Mouse (Mus musculus) kidney, embryonic 16.5 days (tissue): ENCODE data around the gene Golga2. TPM values are rescaled to one million over a fixed set of nuclear protein-coding genes. Genes with fewer than 3 reads are reported as not detected.

Source experiments
- ATAC-seq: fragments of 200-750 bp; cut with Nextera tagmentation; 2 replicates; pipeline ENCODE4 v1.8.0; 2017; ENCODE audit warnings: moderate TSS enrichment; ENCODE audit not compliant: low FRiP score, low TSS enrichment
- H3K27ac ChIP-seq: fragments of 300-500 bp; sonication (generic); 2 replicates; pipeline ENCODE4 v1.5.1; 2014; ENCODE audit warnings: low read length
- H3K27me3 ChIP-seq: fragments of 300-500 bp; sonication (generic); 2 replicates; pipeline ENCODE4 v1.6.1; 2014; ENCODE audit warnings: low read length, control low read depth, mixed read lengths; ENCODE audit not compliant: insufficient read depth
- H3K36me3 ChIP-seq: fragments of 300-500 bp; sonication (generic); 2 replicates; pipeline ENCODE4 v1.6.1; 2014; ENCODE audit warnings: low read length, control low read depth, mixed read lengths; ENCODE audit not compliant: insufficient read depth
- H3K4me1 ChIP-seq: fragments of 300-500 bp; sonication (generic); 2 replicates; pipeline ENCODE4 v1.6.1; 2014; ENCODE audit warnings: low read length, control low read depth, mixed read lengths; ENCODE audit not compliant: insufficient read depth
- H3K4me2 ChIP-seq: fragments of 300-500 bp; sonication (generic); replicated peaks from 2 replicates; pipeline ENCODE4 v1.6.1; 2014; ENCODE audit warnings: low read depth, low read length
- H3K4me3 ChIP-seq: fragments of 300-500 bp; sonication (generic); 2 replicates; pipeline ENCODE4 v1.5.1; 2014; ENCODE audit warnings: mild to moderate bottlenecking, low read length
- H3K9ac ChIP-seq: fragments of 300-500 bp; sonication (generic); replicated peaks from 2 replicates; pipeline ENCODE4 v1.6.1; 2014; ENCODE audit warnings: low read length
- H3K9me3 ChIP-seq: fragments of 300-500 bp; sonication (generic); 2 replicates; pipeline ENCODE4 v1.6.1; 2016; ENCODE audit warnings: low read length, control low read depth
- WGBS: fragments of 180-500 bp; shearing (Covaris S2); extraction: QIAGEN DNeasy Blood & Tissue Kit; methylation state at CpG from one replicate; pipeline ENCODE4 v1.1.7; 2014; 5-methylcytosine and 5-hydroxymethylcytosine counted together
- microRNA-seq: library from miRNA; unstranded; fragments of <30 nt; microRNA quantifications from one replicate; pipeline ENCODE4, GENCODE M21; 2016
- polyA plus RNA-seq: library from polyadenylated mRNA; unstranded; fragments of >200 nt; fragmentation: Nextera tagmentation; extraction: Ambion mirVana; gene quantifications from 2 replicates; pipeline ENCODE4 v1.2.1, GENCODE M21; 2015

Golga2 gene
- polyA plus RNA-seq, 1 experiment from 2014 or later: 28.0 TPM

GRCm38 (mm10) chr2:32351471-32351961 is 64.3 kb downstream of the Golga2 start:
- H3K4me3 ChIP-seq: no peak overlapping the region
- H3K27ac ChIP-seq: no peak overlapping the region
- H3K36me3 ChIP-seq: no peaks in the 10 kb centered on the region
- ATAC-seq: no peak
- H3K9me3 ChIP-seq: no peaks in the 10 kb centered on the region
- H3K9ac ChIP-seq: peak overlapping the region; percentile 71; the same call in 1 of the 2 replicates
- no peaks in the 10 kb centered on the region for H3K27me3 ChIP-seq
- H3K4me1 ChIP-seq: peaks cover 18% of the 10 kb centered on the region
- H3K4me2 ChIP-seq: no peak overlapping the region
- 49% methylated on average over 9 of the region's 9 CpGs for WGBS

GRCm38 (mm10) chr2:32352151-32353006 is 65.2 kb downstream of the Golga2 start, which contains the start of gene Ciz1:
TSS of gene Ciz1 (plus strand) at chr2:32352327.
- Histone ChIP-seq H3K27ac (no peak within 1 kb of the TSS), H3K36me3 (no peaks in the 10 kb centered on the region), H3K4me3 (peak within 1 kb of the TSS; percentile 65), H3K9me3 (no peaks in the 10 kb centered on the region), H3K9ac (peak within 1 kb of the TSS; percentile 71), H3K4me2 (peak within 1 kb of the TSS; percentile 95), H3K27me3 (no peaks in the 10 kb centered on the region), H3K4me1 (peaks cover 18% of the 10 kb centered on the region)
- under 1% methylated on average over 36 of the region's 52 CpGs for WGBS
- ATAC-seq: peak; percentile 25

- Histone ChIP-seq H3K9ac (peak within 1 kb of the TSS; percentile 71), H3K4me2 (peak within 1 kb of the TSS; percentile 95), H3K27ac (no peak within 1 kb of the TSS), H3K4me1 (peaks cover 18% of the 10 kb centered on the region), H3K4me3 (peak within 1 kb of the TSS; percentile 65), H3K9me3 (no peaks in the 10 kb centered on the region), H3K27me3 (no peaks in the 10 kb centered on the region), H3K36me3 (no peaks in the 10 kb centered on the region)
- peak; percentile 44 for ATAC-seq
- under 1% methylated on average over 63 of the region's 63 CpGs for WGBS
These were observed 65.9 kb downstream of the Golga2 start, which contains the start of gene Dnm1 for GRCm38 (mm10) chr2:32353007-32353542. TSS of gene Dnm1 (minus strand) at chr2:32353338.

GRCm38 (mm10) chr2:32353836-32354235 is 66.7 kb downstream of the Golga2 start:
- no peaks in the 10 kb centered on the region for H3K9me3 ChIP-seq
- no peak overlapping the region for H3K4me3 ChIP-seq
- no peaks in the 10 kb centered on the region for H3K36me3 ChIP-seq
- H3K27ac ChIP-seq: no peak overlapping the region
- no peak overlapping the region for H3K9ac ChIP-seq
- peak overlapping the region; percentile 95; the same call in 1 of the 2 replicates for H3K4me2 ChIP-seq
- 64% methylated on average over 6 of the region's 6 CpGs for WGBS
- no peak for ATAC-seq
- H3K4me1 ChIP-seq: peaks cover 18% of the 10 kb centered on the region
- H3K27me3 ChIP-seq: no peaks in the 10 kb centered on the region

DNA sequence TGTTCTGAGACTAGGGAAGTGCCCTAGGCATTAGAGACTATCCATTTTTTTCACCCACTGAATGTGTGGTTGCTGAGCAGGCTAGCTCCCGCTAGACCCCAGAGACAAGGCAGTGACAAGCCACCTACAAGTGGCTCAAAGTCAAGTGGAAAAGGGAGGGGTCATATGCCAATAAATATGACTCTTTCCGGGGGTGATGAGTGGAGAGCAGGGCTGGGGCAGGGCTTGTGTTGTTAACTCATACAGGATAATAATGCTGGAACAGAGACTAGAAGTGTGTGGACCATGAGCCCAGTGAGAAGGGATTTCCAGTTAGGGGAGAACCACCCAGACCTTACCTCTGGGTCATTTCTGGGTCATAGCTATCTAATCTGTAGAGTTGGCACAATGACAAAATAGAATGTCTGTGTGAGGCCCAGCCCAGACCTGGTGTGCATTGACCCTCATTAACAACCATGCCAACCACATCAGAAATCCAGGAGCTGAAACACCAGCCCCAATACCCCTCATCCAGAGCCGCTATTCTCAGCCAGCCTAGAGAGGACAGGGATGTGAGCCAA is 67.2 kb downstream of the Golga2 start:
- Histone ChIP-seq H3K4me3 (no peak overlapping the region), H3K4me1 (peaks cover 18% of the 10 kb centered on the region), H3K9me3 (no peaks in the 10 kb centered on the region), H3K36me3 (no peaks in the 10 kb centered on the region), H3K27me3 (no peaks in the 10 kb centered on the region), H3K9ac (no peak overlapping the region), H3K27ac (no peak overlapping the region), H3K4me2 (no peak overlapping the region)
- 85% methylated on average over 3 of the region's 3 CpGs for WGBS
- ATAC-seq: no peak

DNA sequence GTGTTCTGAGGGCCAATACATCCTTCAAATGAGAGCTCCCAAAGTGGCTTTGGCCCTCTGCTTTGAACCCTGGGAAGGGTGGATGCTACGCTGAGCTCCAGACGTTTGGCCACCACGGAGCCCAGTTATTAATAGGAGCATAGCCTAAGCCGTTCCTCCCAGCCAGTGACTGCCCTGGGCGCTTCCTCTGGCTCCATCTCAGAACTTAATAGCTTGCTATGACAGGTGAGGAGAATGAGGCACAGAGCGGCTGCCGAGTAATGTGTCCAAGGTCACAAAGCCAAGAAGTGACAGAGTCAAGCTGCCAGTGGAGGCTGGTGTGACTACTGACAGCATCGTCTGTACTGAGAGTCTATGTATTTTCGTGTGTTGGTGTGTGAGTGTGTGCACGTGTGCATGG is 69.0 kb downstream of the Golga2 start:
- Histone ChIP-seq H3K4me2 (no peak overlapping the region), H3K27ac (no peak overlapping the region), H3K27me3 (no peaks in the 10 kb centered on the region), H3K4me3 (no peak overlapping the region), H3K4me1 (peaks cover 16% of the 10 kb centered on the region), H3K9ac (no peak overlapping the region), H3K36me3 (no peaks in the 10 kb centered on the region), H3K9me3 (no peaks in the 10 kb centered on the region)
- no peak for ATAC-seq
- 63% methylated on average over 10 of the region's 10 CpGs for WGBS

Small RNAs within 50 kb of the gene (microRNA-seq; reads per million reads assigned to microRNA genes)
- gene Gm23363 (0.95 reads per million), gene Mir199b (553 reads per million, percentile 75 among the genes with 10 or more reads in this experiment)

Other genes with a start within 250 kb of the Golga2 start
- gene Fam78a, start 202.5 kb upstream of the Golga2 start, polyA plus RNA-seq: 1.6 and 1.8 TPM in 2 replicates
- gene Plpp7, start 191.9 kb upstream of the Golga2 start, polyA plus RNA-seq: 6.8 and 7.8 TPM in 2 replicates
- gene Prrc2b, start 136.3 kb upstream of the Golga2 start, polyA plus RNA-seq: 30.3 and 30.4 TPM in 2 replicates
- 31.6 and 32.9 TPM in 2 replicates for gene Pomt1, start 50.8 kb upstream of the Golga2 start, polyA plus RNA-seq
- 88.5 and 92.0 TPM in 2 replicates for gene Uck1, start 27.2 kb upstream of the Golga2 start, polyA plus RNA-seq
- 407 and 433 TPM in 2 replicates for gene Swi5, start 691 bp downstream of the Golga2 start, polyA plus RNA-seq
- gene Ciz1, start 64.9 kb downstream of the Golga2 start, polyA plus RNA-seq: 54.9 and 66.7 TPM in 2 replicates
- 5.4 TPM in 2 replicates for gene Dnm1, start 66.0 kb downstream of the Golga2 start, polyA plus RNA-seq
- 50.1 and 51.6 TPM in 2 replicates for gene 1110008P14Rik, start 94.6 kb downstream of the Golga2 start, polyA plus RNA-seq
- gene Lcn2, start 100.9 kb downstream of the Golga2 start, polyA plus RNA-seq: 9.0 and 12.7 TPM in 2 replicates
- gene Ptges2, start 108.5 kb downstream of the Golga2 start, polyA plus RNA-seq: 38.3 and 39.5 TPM in 2 replicates
- gene Naif1, start 163.1 kb downstream of the Golga2 start, polyA plus RNA-seq: 7.3 and 8.2 TPM in 2 replicates
- gene Slc25a25, start 164.1 kb downstream of the Golga2 start, polyA plus RNA-seq: 21.2 and 21.9 TPM in 2 replicates
- 13.3 and 15.0 TPM in 2 replicates for gene Fam102a, start 247.9 kb downstream of the Golga2 start, polyA plus RNA-seq